Mouse (Mus musculus) gastrocnemius, postnatal 10 days (tissue): ENCODE data around the gene Zdhhc6. TPM values are rescaled to one million over a fixed set of nuclear protein-coding genes. Genes with fewer than 3 reads are reported as not detected.

Experiments used
- total RNA-seq, 2 experiments: library from RNA; stranded (reverse); gene quantifications; 2 replicates each; pipeline ENCODE4 v1.2.3; 2021

Zdhhc6 gene
- total RNA-seq, 2 experiments from 2014 or later = 19.8 to 26.7 TPM

Other genes starting within 250 kb of the Zdhhc6 start
- 100 to 1,000 TPM; 110 to 114 TPM for gene Gpam, start 188.8 kb downstream of the Zdhhc6 start, total RNA-seq
- gene Tectb, start 135.3 kb downstream of the Zdhhc6 start, total RNA-seq = 1 to 10 TPM in 1 of 2 experiments, under 1 TPM in 1; 0.79 to 1.3 TPM
- under 1 TPM; 0.11 to 0.16 TPM for gene Gucy2g, start 74.8 kb downstream of the Zdhhc6 start, total RNA-seq
- gene Acsl5, start 64.1 kb downstream of the Zdhhc6 start, total RNA-seq = 10 to 100 TPM in 1 of 2 experiments, 1 to 10 TPM in 1; 6.2 to 12.6 TPM
- gene Vti1a, start 263 bp upstream of the Zdhhc6 start, total RNA-seq = 10 to 100 TPM; 14.8 to 15.6 TPM